Mouse (Mus musculus) neutrophil, adult 5-6 weeks (primary cell): ENCODE data around the gene Lmx1b. TPM values are rescaled to one million over a fixed set of nuclear protein-coding genes. Genes with fewer than 3 reads are reported as not detected.

ENCODE experiments used
- ATAC-seq: fragments of 151-379, 151-347 bp; 2 replicates; pipeline ENCODE4 v1.8.0; 2017; ENCODE audit warnings: mild to moderate bottlenecking, moderate TSS enrichment; ENCODE audit not compliant: insufficient number of reproducible peaks, poor library complexity, low FRiP score, severe bottlenecking; ENCODE audit errors: extremely low read depth
- total RNA-seq: library from RNA; stranded (forward); fragments of 200-1000 nt; gene quantifications from 2 replicates; pipeline ENCODE4 v1.2.3, GENCODE M21; 2017

The Lmx1b gene
- total RNA-seq, 1 experiment from 2014 or later: not detected

- no peak for ATAC-seq
These were observed 5.4 kb upstream of the Lmx1b start for GRCm38 (mm10) chr2:33645538-33646282.

- ATAC-seq: no peak
These were observed 3.7 kb upstream of the Lmx1b start for GRCm38 (mm10) chr2:33643721-33644713.

GRCm38 (mm10) chr2:33642650-33643458 lies 2.5 kb upstream of the Lmx1b start:
- peak; percentile 36; the same call in 1 of the 2 replicates for ATAC-seq

GRCm38 (mm10) chr2:33641859-33642571 lies 1.7 kb upstream of the Lmx1b start:
- no peak for ATAC-seq

- no peak for ATAC-seq
These were observed 907 bp upstream of the Lmx1b start for GRCm38 (mm10) chr2:33640978-33641858.

GRCm38 (mm10) chr2:33639301-33640170 lies 775 bp downstream of the Lmx1b start:
- no peak for ATAC-seq

- ATAC-seq: no peak
These were observed 2.1 kb downstream of the Lmx1b start for GRCm38 (mm10) chr2:33638141-33638733.

- no peak for ATAC-seq
These were observed 3.0 kb downstream of the Lmx1b start for GRCm38 (mm10) chr2:33637288-33637687.

GRCm38 (mm10) chr2:33636628-33637188 lies 3.6 kb downstream of the Lmx1b start:
- ATAC-seq: no peak

- no peak for ATAC-seq
These were observed 4.2 kb downstream of the Lmx1b start for GRCm38 (mm10) chr2:33636117-33636521.

GRCm38 (mm10) chr2:33635323-33636116 lies 4.8 kb downstream of the Lmx1b start:
- no peak for ATAC-seq

GRCm38 (mm10) chr2:33634481-33635090 lies 5.7 kb downstream of the Lmx1b start:
- ATAC-seq: no peak

GRCm38 (mm10) chr2:33633955-33634354 lies 6.4 kb downstream of the Lmx1b start:
- ATAC-seq: no peak

- ATAC-seq: no peak
These were observed 7.1 kb downstream of the Lmx1b start for GRCm38 (mm10) chr2:33633237-33633636.

GRCm38 (mm10) chr2:33632551-33633059 lies 7.7 kb downstream of the Lmx1b start:
- no peak for ATAC-seq
